Mouse (Mus musculus) heart, postnatal 0 days (tissue): ENCODE data around the gene Gpr149. TPM values are rescaled to one million over a fixed set of nuclear protein-coding genes. Genes with fewer than 3 reads are reported as not detected.
A peak's percentile ranks its signal among the peaks of the same experiment; 100 is the strongest.

Experiments used
- ATAC-seq: fragments of 200-750 bp; cut with Nextera tagmentation; 2 replicates; pipeline ENCODE4 v1.8.0; 2017; ENCODE audit warnings: low read depth, moderate number of reproducible peaks, moderate library complexity; ENCODE audit not compliant: insufficient read depth
- DNase-seq: peaks from one replicate; pipeline ENCODE4 v3.0.0-alpha.2; 2016; ENCODE audit warnings: low spot score
- H3K27ac ChIP-seq: fragments of 300-500 bp; sonication (generic); 2 replicates; pipeline ENCODE4 v1.5.1; 2014; ENCODE audit warnings: low read depth, mild to moderate bottlenecking
- H3K27me3 ChIP-seq: fragments of 300-500 bp; sonication (generic); 2 replicates; pipeline ENCODE4 v1.6.1; 2014; ENCODE audit warnings: low read length, mixed read lengths; ENCODE audit not compliant: control insufficient read depth, insufficient read depth
- H3K36me3 ChIP-seq: fragments of 300-500 bp; sonication (generic); replicated peaks from 2 replicates; pipeline ENCODE4 v1.6.1; 2014; ENCODE audit warnings: low read length, mixed read lengths; ENCODE audit not compliant: control insufficient read depth, insufficient read depth
- H3K4me1 ChIP-seq: fragments of 300-500 bp; sonication (generic); 2 replicates; pipeline ENCODE4 v1.6.1; 2014; ENCODE audit warnings: antibody characterized with exemption; ENCODE audit not compliant: control insufficient read depth, insufficient read depth
- H3K4me2 ChIP-seq: fragments of 300-500 bp; sonication (generic); 2 replicates; pipeline ENCODE4 v1.6.1; 2014; ENCODE audit warnings: low read depth, mild to moderate bottlenecking, low read length, moderate library complexity
- H3K4me3 ChIP-seq: fragments of 300-500 bp; sonication (generic); 2 replicates; pipeline ENCODE4 v1.5.1; 2014; ENCODE audit warnings: low read depth, low read length
- H3K9ac ChIP-seq: fragments of 300-500 bp; sonication (generic); replicated peaks from 2 replicates; pipeline ENCODE4 v1.6.1; 2014; ENCODE audit warnings: low read depth, low read length, mixed read lengths
- H3K9me3 ChIP-seq: fragments of 300-500 bp; sonication (generic); replicated peaks from 2 replicates; pipeline ENCODE4 v1.6.1; 2016; ENCODE audit warnings: low read length; ENCODE audit not compliant: control insufficient read depth
- CTCF ChIP-seq: IDR thresholded peaks from 2 replicates; pipeline ENCODE4 v1.5.1; 2016; ENCODE audit warnings: antibody characterized with exemption, control low read depth, low read depth
- EP300 ChIP-seq: IDR thresholded peaks from 2 replicates; pipeline ENCODE4 v1.6.1; 2016; ENCODE audit warnings: antibody characterized with exemption, low read depth
- WGBS: fragments of 180-500 bp; shearing (Covaris S2); extraction: QIAGEN DNeasy Blood & Tissue Kit; methylation state at CpG from one replicate; pipeline ENCODE4 v1.1.7; 2014; 5-methylcytosine and 5-hydroxymethylcytosine counted together
- polyA plus RNA-seq: library from polyadenylated mRNA; unstranded; fragments of >200 nt; fragmentation: Nextera tagmentation; extraction: Ambion mirVana; gene quantifications from 2 replicates; pipeline ENCODE4 v1.2.1, GENCODE M21; 2015
- total RNA-seq: library from RNA; depleted of rRNA; stranded (reverse); fragments of >200 nt; gene quantifications from 2 replicates; pipeline ENCODE4 v1.2.3, GENCODE M21; 2014; ENCODE audit warnings: low replicate concordance

Gene Gpr149
- total and polyA plus RNA-seq, 2 experiments from 2014 or later = not detected

- Histone ChIP-seq H3K9ac (no peak overlapping the region), H3K9me3 (no peaks in the 10 kb centered on the region), H3K4me2 (peak overlapping the region; percentile 58), H3K27me3 (peaks cover 9% of the 10 kb centered on the region; the same call in 1 of the 2 replicates), H3K4me1 (0 out of 2 replicates have a peak, but pooled peaks cover 4% of the 10 kb centered on the region), H3K27ac (no peak overlapping the region), H3K4me3 (peak overlapping the region; percentile 28), H3K36me3 (no peaks in the 10 kb centered on the region)
- TF ChIP-seq EP300 = no peak
- no peak for TF ChIP-seq CTCF
- WGBS = 1% methylated on average over 40 of the region's 40 CpGs
- no peak for DNase-seq
- ATAC-seq = no peak
Measured at GRCm38 (mm10) chr3:62603231-62604046, 1.5 kb downstream of the Gpr149 start.

- 67% methylated on average over 9 of the region's 9 CpGs for WGBS
- H3K4me1 ChIP-seq = 0 out of 2 replicates have a peak, but pooled peaks cover 4% of the 10 kb centered on the region
- ATAC-seq = no peak
- no peak overlapping the region for H3K4me2 ChIP-seq
- peaks cover 9% of the 10 kb centered on the region; the same call in 1 of the 2 replicates for H3K27me3 ChIP-seq
- no peak overlapping the region for H3K27ac ChIP-seq
- no peak overlapping the region for H3K9ac ChIP-seq
- no peak for DNase-seq
- no peak overlapping the region for H3K4me3 ChIP-seq
- TF ChIP-seq CTCF (no peak), EP300 (no peak)
- H3K9me3 ChIP-seq = no peaks in the 10 kb centered on the region
- H3K36me3 ChIP-seq = no peaks in the 10 kb centered on the region
Measured at GRCm38 (mm10) chr3:62602466-62602865, 2.5 kb downstream of the Gpr149 start.

- H3K4me2 ChIP-seq = no peak overlapping the region
- DNase-seq (no peak), ATAC-seq (no peak)
- no peaks in the 10 kb centered on the region for H3K27me3 ChIP-seq
- no peaks in the 10 kb centered on the region for H3K36me3 ChIP-seq
- H3K9ac ChIP-seq = no peak overlapping the region
- H3K9me3 ChIP-seq = no peaks in the 10 kb centered on the region
- no peak overlapping the region for H3K4me3 ChIP-seq
- no peak for TF ChIP-seq EP300
- no peak for TF ChIP-seq CTCF
- 20% methylated on average over 7 of the region's 7 CpGs for WGBS
- no peaks in the 10 kb centered on the region for H3K4me1 ChIP-seq
- H3K27ac ChIP-seq = no peak overlapping the region
Measured at GRCm38 (mm10) chr3:62594842-62595241, 10.1 kb downstream of the Gpr149 start.

GRCm38 (mm10) chr3:62585072-62585471 is 19.9 kb downstream of the Gpr149 start:
- H3K27me3 ChIP-seq = no peaks in the 10 kb centered on the region
- 67% methylated on average over 1 of the region's 1 CpGs for WGBS
- no peaks in the 10 kb centered on the region for H3K9me3 ChIP-seq
- DNase-seq = no peak
- H3K4me3 ChIP-seq = no peak overlapping the region
- H3K4me1 ChIP-seq = no peaks in the 10 kb centered on the region
- H3K27ac ChIP-seq = no peak overlapping the region
- H3K9ac ChIP-seq = no peak overlapping the region
- TF ChIP-seq CTCF (no peak), EP300 (no peak)
- H3K36me3 ChIP-seq = no peaks in the 10 kb centered on the region
- no peak for ATAC-seq
- no peak overlapping the region for H3K4me2 ChIP-seq

GRCm38 (mm10) chr3:62527593-62527992 is 77.3 kb downstream of the Gpr149 start:
- Histone ChIP-seq H3K36me3 (no peaks in the 10 kb centered on the region), H3K9me3 (no peaks in the 10 kb centered on the region), H3K9ac (no peak overlapping the region), H3K4me3 (no peak overlapping the region), H3K27me3 (no peaks in the 10 kb centered on the region), H3K4me1 (no peaks in the 10 kb centered on the region), H3K27ac (no peak overlapping the region), H3K4me2 (no peak overlapping the region)
- 48% methylated on average over 5 of the region's 5 CpGs for WGBS
- TF ChIP-seq CTCF = no peak
- no peak for TF ChIP-seq EP300
- no peak for ATAC-seq
- no peak for DNase-seq

- WGBS = 37% methylated on average over 4 of the region's 4 CpGs
- no peak overlapping the region for H3K9ac ChIP-seq
- ATAC-seq = no peak
- H3K4me3 ChIP-seq = no peak overlapping the region
- TF ChIP-seq CTCF (peak; percentile 31), EP300 (no peak)
- H3K4me1 ChIP-seq = no peaks in the 10 kb centered on the region
- no peak overlapping the region for H3K27ac ChIP-seq
- DNase-seq = no peak
- no peaks in the 10 kb centered on the region for H3K27me3 ChIP-seq
- H3K4me2 ChIP-seq = no peak overlapping the region
- H3K9me3 ChIP-seq = no peaks in the 10 kb centered on the region
- H3K36me3 ChIP-seq = no peaks in the 10 kb centered on the region
Measured at GRCm38 (mm10) chr3:62527160-62527559, 77.8 kb downstream of the Gpr149 start.
